Mouse (Mus musculus) cerebellum, adult 2 months (tissue): ENCODE results near the gene Btbd18.

Experiments used
- CTCF ChIP-seq: fragments of 200-500 bp; IDR thresholded peaks from 2 replicates; pipeline ENCODE4 v1.5.1; 2011; ENCODE audit warnings: low read depth, mild to moderate bottlenecking, control low read depth, low read length, moderate library complexity, borderline replicate concordance; ENCODE audit not compliant: insufficient read depth
- POLR2A ChIP-seq: fragments of 200-500 bp; IDR thresholded peaks from 2 replicates; pipeline ENCODE4 v1.6.1; 2011; ENCODE audit warnings: low read length, control low read depth, borderline replicate concordance; ENCODE audit not compliant: insufficient read depth

- no peak for TF ChIP-seq CTCF
- TF ChIP-seq POLR2A = no peak
Observed at GRCm38 (mm10) chr2:84704329-84704728, 45.5 kb downstream of the Btbd18 start.
